Mouse (Mus musculus) forebrain, embryonic 16.5 days (tissue): ENCODE measurements around the gene Psen2. TPM values are rescaled to one million over a fixed set of nuclear protein-coding genes. Genes with fewer than 3 reads are reported as not detected.

Source experiments
- ATAC-seq: fragments of 200-750 bp; cut with Nextera tagmentation; 2 replicates; pipeline ENCODE4 v1.8.0; 2017; ENCODE audit warnings: mild to moderate bottlenecking, moderate library complexity
- H3K27ac ChIP-seq: fragments of 300-500 bp; sonication (generic); 2 replicates; pipeline ENCODE4 v1.5.1; 2014; ENCODE audit warnings: low read length, control low read depth
- H3K27me3 ChIP-seq: fragments of 300-500 bp; sonication (generic); replicated peaks from 2 replicates; pipeline ENCODE4 v1.6.1; 2014; ENCODE audit warnings: low read length; ENCODE audit not compliant: control insufficient read depth, insufficient read depth
- H3K36me3 ChIP-seq: fragments of 300-500 bp; sonication (generic); 2 replicates; pipeline ENCODE4 v1.6.1; 2014; ENCODE audit not compliant: control insufficient read depth, insufficient read depth
- H3K4me1 ChIP-seq: fragments of 300-500 bp; sonication (generic); replicated peaks from 2 replicates; pipeline ENCODE4 v1.6.1; 2014; ENCODE audit warnings: low read length; ENCODE audit not compliant: control insufficient read depth, insufficient read depth
- H3K4me2 ChIP-seq: fragments of 300-500 bp; sonication (generic); 2 replicates; pipeline ENCODE4 v1.6.1; 2014; ENCODE audit warnings: mild to moderate bottlenecking, low read length, control low read depth
- H3K4me3 ChIP-seq: fragments of 300-500 bp; sonication (generic); replicated peaks from 2 replicates; pipeline ENCODE4 v1.5.1; 2014; ENCODE audit warnings: mild to moderate bottlenecking, low read length, control low read depth
- H3K9ac ChIP-seq: fragments of 300-500 bp; sonication (generic); replicated peaks from 2 replicates; pipeline ENCODE4 v1.6.1; 2014; ENCODE audit warnings: low read depth, low read length, control low read depth
- H3K9me3 ChIP-seq: fragments of 300-500 bp; sonication (generic); 2 replicates; pipeline ENCODE4 v1.6.1; 2016; ENCODE audit warnings: low read length; ENCODE audit not compliant: control insufficient read depth
- WGBS: fragments of 180-500 bp; shearing (Covaris S2); extraction: QIAGEN DNeasy Blood & Tissue Kit; methylation state at CpG from one replicate; pipeline ENCODE4 v1.1.7; 2014; 5-methylcytosine and 5-hydroxymethylcytosine counted together
- polyA plus RNA-seq: library from polyadenylated mRNA; unstranded; fragments of >200 nt; fragmentation: Nextera tagmentation; extraction: Ambion mirVana; gene quantifications from 2 replicates; pipeline ENCODE4 v1.2.1, GENCODE M21; 2015

Psen2 gene
- polyA plus RNA-seq, 1 experiment from 2014 or later = 14.7 TPM

DNA sequence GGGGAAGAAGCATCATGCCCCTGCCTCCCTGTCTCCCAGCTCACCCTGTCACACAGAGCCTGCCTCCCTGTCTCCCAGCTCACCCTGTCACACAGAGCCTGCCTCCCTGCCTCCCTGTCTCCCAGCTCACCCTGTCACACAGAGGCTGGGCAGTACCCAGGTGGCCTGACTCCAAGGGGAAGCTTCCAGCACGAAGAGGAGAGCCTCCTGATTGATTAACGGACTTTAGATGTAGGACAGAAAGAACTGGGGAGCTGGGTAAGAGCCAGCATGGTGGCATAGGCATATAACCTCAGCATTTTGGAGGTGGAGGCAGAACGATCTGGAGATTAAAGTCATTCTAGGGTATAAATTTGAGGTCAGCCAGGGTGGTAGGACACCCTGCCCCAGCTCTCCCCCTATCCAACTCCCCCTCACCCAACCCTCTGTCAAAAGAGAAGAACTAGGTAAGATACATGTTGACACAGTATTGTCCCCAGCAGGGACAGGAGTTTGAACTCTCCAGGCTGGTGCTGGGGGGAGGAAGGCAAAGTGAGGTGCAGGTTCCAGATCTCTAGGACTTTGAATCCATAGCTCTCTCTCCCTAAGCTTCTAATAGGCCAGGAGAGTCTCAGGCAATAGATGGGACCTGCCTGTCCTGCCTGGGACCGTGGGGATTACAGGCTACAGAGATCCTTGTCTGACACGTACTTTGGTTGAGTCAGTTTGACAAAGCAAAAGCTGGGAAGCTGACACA, 46.5 kb downstream of the Psen2 start:
- H3K4me2 ChIP-seq = no peak overlapping the region
- H3K4me1 ChIP-seq = no peaks in the 10 kb centered on the region
- no peak overlapping the region for H3K4me3 ChIP-seq
- H3K9me3 ChIP-seq = no peaks in the 10 kb centered on the region
- no peak overlapping the region for H3K27ac ChIP-seq
- no peak for ATAC-seq
- no peaks in the 10 kb centered on the region for H3K27me3 ChIP-seq
- no peak overlapping the region; the same call in 1 of the 2 replicates for H3K9ac ChIP-seq
- no peaks in the 10 kb centered on the region for H3K36me3 ChIP-seq
- 53% methylated on average over 5 of the region's 5 CpGs for WGBS

GRCm38 (mm10) chr1:180215044-180215443, 48.2 kb downstream of the Psen2 start:
- peak; percentile 58 for ATAC-seq
- Histone ChIP-seq H3K36me3 (no peaks in the 10 kb centered on the region), H3K27ac (no peak overlapping the region), H3K9me3 (no peaks in the 10 kb centered on the region), H3K4me1 (no peaks in the 10 kb centered on the region), H3K27me3 (no peaks in the 10 kb centered on the region), H3K9ac (no peak overlapping the region), H3K4me2 (no peak overlapping the region), H3K4me3 (no peak overlapping the region)
- WGBS = 19% methylated on average over 4 of the region's 4 CpGs

- Histone ChIP-seq H3K4me3 (no peak overlapping the region), H3K27ac (no peak overlapping the region), H3K9me3 (no peaks in the 10 kb centered on the region), H3K4me2 (no peak overlapping the region), H3K4me1 (no peaks in the 10 kb centered on the region), H3K36me3 (no peaks in the 10 kb centered on the region), H3K9ac (no peak overlapping the region), H3K27me3 (no peaks in the 10 kb centered on the region)
- WGBS = 90% methylated on average over 5 of the region's 5 CpGs
- no peak for ATAC-seq
Observed at GRCm38 (mm10) chr1:180212911-180213310, 50.3 kb downstream of the Psen2 start.

DNA sequence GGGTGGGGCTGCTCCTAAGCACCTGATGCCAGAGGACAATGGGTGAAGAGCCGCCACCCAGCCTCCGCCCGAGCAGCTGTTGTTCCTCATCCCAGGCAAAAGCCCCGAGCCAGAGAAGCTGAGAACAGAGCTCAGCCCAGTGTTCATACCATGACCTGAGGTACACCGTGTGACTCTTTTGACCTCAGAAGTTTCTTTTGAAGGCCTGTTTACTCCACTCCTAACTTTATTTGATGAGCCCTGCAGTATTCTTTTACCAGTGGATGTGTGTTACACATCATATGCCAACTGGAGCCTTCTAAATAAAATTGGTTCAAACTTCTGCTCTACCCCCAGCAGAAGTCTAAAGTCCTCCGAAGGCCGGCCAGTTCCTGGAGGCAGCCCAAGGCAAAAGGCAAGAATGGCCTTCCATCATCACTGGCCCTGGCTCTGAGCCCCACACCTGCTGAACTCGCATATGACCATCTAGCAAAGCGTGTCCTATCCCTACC, 52.4 kb downstream of the Psen2 start:
- Histone ChIP-seq H3K27ac (no peak overlapping the region), H3K4me1 (no peaks in the 10 kb centered on the region), H3K36me3 (no peaks in the 10 kb centered on the region), H3K9me3 (no peaks in the 10 kb centered on the region), H3K9ac (no peak overlapping the region), H3K4me2 (no peak overlapping the region), H3K27me3 (no peaks in the 10 kb centered on the region), H3K4me3 (no peak overlapping the region)
- WGBS = 90% methylated on average over 9 of the region's 9 CpGs
- ATAC-seq = no peak

DNA sequence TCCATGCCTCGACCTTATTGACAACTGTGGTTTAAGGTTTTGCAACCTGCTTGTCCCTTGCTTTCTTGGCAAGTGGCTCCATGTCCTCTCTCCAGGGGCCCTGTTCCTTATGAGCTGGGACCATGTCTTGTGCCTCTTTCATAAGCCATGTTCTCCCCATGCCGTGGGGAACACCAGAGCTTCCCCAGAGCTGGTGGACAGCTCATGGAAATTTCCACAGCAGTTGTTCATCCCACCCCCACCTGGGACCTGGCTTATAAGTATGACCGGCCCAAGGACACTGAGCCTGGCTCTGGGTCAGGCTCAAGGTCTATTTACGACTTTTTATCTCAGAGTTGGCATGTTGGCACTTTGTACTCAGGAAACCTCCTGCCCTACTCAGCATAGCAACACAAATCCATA, 53.2 kb downstream of the Psen2 start:
- no peaks in the 10 kb centered on the region for H3K4me1 ChIP-seq
- no peaks in the 10 kb centered on the region for H3K27me3 ChIP-seq
- H3K4me3 ChIP-seq = no peak overlapping the region
- H3K27ac ChIP-seq = no peak overlapping the region
- H3K9ac ChIP-seq = no peak overlapping the region
- no peaks in the 10 kb centered on the region for H3K36me3 ChIP-seq
- no peaks in the 10 kb centered on the region for H3K9me3 ChIP-seq
- ATAC-seq = no peak
- 79% methylated on average over 4 of the region's 4 CpGs for WGBS
- H3K4me2 ChIP-seq = no peak overlapping the region

GRCm38 (mm10) chr1:180208370-180208769, 54.9 kb downstream of the Psen2 start:
- H3K36me3 ChIP-seq = no peaks in the 10 kb centered on the region
- no peak for ATAC-seq
- H3K4me1 ChIP-seq = no peaks in the 10 kb centered on the region

GRCm38 (mm10) chr1:180200722-180201121, 62.5 kb downstream of the Psen2 start:
- H3K4me2 ChIP-seq = no peak overlapping the region
- no peaks in the 10 kb centered on the region for H3K9me3 ChIP-seq
- no peaks in the 10 kb centered on the region for H3K36me3 ChIP-seq
- H3K4me1 ChIP-seq = peaks cover 4% of the 10 kb centered on the region; the same call in 1 of the 2 replicates
- no peak overlapping the region for H3K27ac ChIP-seq
- 67% methylated on average over 5 of the region's 5 CpGs for WGBS
- no peaks in the 10 kb centered on the region for H3K27me3 ChIP-seq
- no peak overlapping the region for H3K9ac ChIP-seq
- no peak overlapping the region for H3K4me3 ChIP-seq
- no peak for ATAC-seq

More at GRCm38 (mm10) chr1:180208370-180208769, 54.9 kb downstream of the Psen2 start:
- no peak overlapping the region for H3K27ac ChIP-seq
- H3K9ac ChIP-seq = no peak overlapping the region
- H3K9me3 ChIP-seq = no peaks in the 10 kb centered on the region
- no peaks in the 10 kb centered on the region for H3K27me3 ChIP-seq
- no peak overlapping the region for H3K4me3 ChIP-seq
- 80% methylated on average over 3 of the region's 3 CpGs for WGBS
- no peak overlapping the region for H3K4me2 ChIP-seq

DNA sequence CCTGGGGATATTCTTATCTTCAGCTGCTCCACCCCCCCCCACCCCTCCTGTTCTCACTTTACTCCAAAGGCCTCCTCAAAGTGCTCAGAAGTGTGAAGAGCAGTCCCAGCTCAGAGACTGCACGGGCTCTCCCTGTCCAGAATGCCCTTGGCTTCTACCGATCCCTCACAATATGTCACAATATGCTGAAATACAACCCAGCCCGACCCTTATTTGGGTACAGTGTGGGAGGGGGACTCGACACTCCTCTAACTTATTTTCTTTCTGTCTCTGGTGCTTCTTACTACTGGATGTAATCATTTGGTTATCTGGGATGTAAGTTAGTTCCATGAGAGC, 63.6 kb downstream of the Psen2 start:
- 74% methylated on average over 4 of the region's 4 CpGs for WGBS
- Histone ChIP-seq H3K4me1 (peaks cover 12% of the 10 kb centered on the region), H3K36me3 (no peaks in the 10 kb centered on the region), H3K9ac (no peak overlapping the region), H3K4me3 (no peak overlapping the region), H3K9me3 (no peaks in the 10 kb centered on the region), H3K27me3 (peaks cover 3% of the 10 kb centered on the region; the same call in 1 of the 2 replicates), H3K27ac (no peak overlapping the region), H3K4me2 (no peak overlapping the region)
- no peak for ATAC-seq

- no peak within 1 kb of the TSS for H3K27ac ChIP-seq
- no peak within 1 kb of the TSS for H3K4me2 ChIP-seq
- no peak within 1 kb of the TSS for H3K4me3 ChIP-seq
- H3K36me3 ChIP-seq = no peaks in the 10 kb centered on the region
- peaks cover 3% of the 10 kb centered on the region; the same call in 1 of the 2 replicates for H3K27me3 ChIP-seq
- peaks cover 12% of the 10 kb centered on the region for H3K4me1 ChIP-seq
- WGBS = 75% methylated on average over 4 of the region's 4 CpGs
- ATAC-seq = no peak
- no peak within 1 kb of the TSS for H3K9ac ChIP-seq
- H3K9me3 ChIP-seq = no peaks in the 10 kb centered on the region
Observed at GRCm38 (mm10) chr1:180198959-180199714, 64.1 kb downstream of the Psen2 start, which contains the start of gene Coq8a. Gene Coq8a (minus strand): TSS chr1:180199602.
